Mouse (Mus musculus) ES-E14 (cell line): ENCODE data around the gene Lss. TPM values are rescaled to one million over a fixed set of nuclear protein-coding genes. Genes with fewer than 3 reads are reported as not detected.

Source experiments
- DNase-seq: peaks from one replicate; pipeline ENCODE4 v3.0.0-alpha.2; 2013; ENCODE audit warnings: low read depth, low spot score
- H3K27ac ChIP-seq: 2 replicates; pipeline ENCODE4 v1.5.1; 2012; ENCODE audit warnings: low read depth, mild to moderate bottlenecking, low read length, moderate library complexity, mixed read lengths; ENCODE audit not compliant: poor library complexity, insufficient read depth, severe bottlenecking
- H3K36me3 ChIP-seq: 2 replicates; pipeline ENCODE4 v1.6.1; 2012; ENCODE audit warnings: mild to moderate bottlenecking, low read length, moderate library complexity, mixed read lengths; ENCODE audit not compliant: control insufficient read depth, poor library complexity, insufficient read depth, severe bottlenecking
- H3K4me1 ChIP-seq, 2 experiments: fragments of 150-350 bp in 1 of 2; sonication (generic) in 1 of 2; 2 replicates each; pipeline ENCODE4 v1.6.1; 2012; ENCODE audit warnings: low read length in 2 of 2, mild to moderate bottlenecking in 1 of 2, mixed read lengths in 1 of 2; ENCODE audit not compliant: control insufficient read depth in 2 of 2, insufficient read depth in 2 of 2, poor library complexity in 1 of 2
- H3K4me3 ChIP-seq, 2 experiments: fragments of 150-350 bp in 1 of 2; sonication (generic) in 1 of 2; 2 replicates each; pipeline ENCODE4 v1.5.1; 2012; ENCODE audit warnings: low read length in 2 of 2, low read depth in 1 of 2, mild to moderate bottlenecking in 1 of 2, mixed read lengths in 1 of 2; ENCODE audit not compliant: insufficient read depth in 1 of 2, poor library complexity in 1 of 2, severe bottlenecking in 1 of 2
- H3K9ac ChIP-seq: 2 replicates; pipeline ENCODE4 v1.6.1; 2012; ENCODE audit warnings: low read depth, mild to moderate bottlenecking, low read length, mixed read lengths; ENCODE audit not compliant: poor library complexity, insufficient read depth, severe bottlenecking
- H3K9me3 ChIP-seq: fragments of 150-350 bp; sonication (generic); 2 replicates; pipeline ENCODE4 v1.6.1; 2012; ENCODE audit warnings: low read depth, mild to moderate bottlenecking, low read length; ENCODE audit not compliant: control insufficient read depth, insufficient read depth
- CHD2 ChIP-seq: IDR thresholded peaks from 2 replicates; pipeline ENCODE4 v1.6.1; 2014; ENCODE audit warnings: mild to moderate bottlenecking, low read depth, low read length, inconsistent platforms
- HCFC1 ChIP-seq: IDR thresholded peaks from 2 replicates; pipeline ENCODE4 v1.6.1; 2012; ENCODE audit warnings: low read length, inconsistent platforms, borderline replicate concordance; ENCODE audit not compliant: insufficient read depth
- in situ Hi-C, 2 experiments: fragments of 600-800 bp; cut with MboI; formaldehyde crosslinking; loops; one replicate each; pipeline ENCODE4 v1.15.1; 2025; ENCODE audit warnings: low sequenced_read_pairs in 2 of 2, inconsistent platforms in 1 of 2; ENCODE audit not compliant: unreplicated experiment in 2 of 2
- total RNA-seq: library from RNA; depleted of rRNA; stranded (reverse); fragments of 300-350 nt; gene quantifications from 2 replicates; pipeline ENCODE4 v1.2.3, GENCODE M21; 2012; rRNA removed

The Lss gene
- total RNA-seq, 1 experiment = 35.6 TPM

DNA sequence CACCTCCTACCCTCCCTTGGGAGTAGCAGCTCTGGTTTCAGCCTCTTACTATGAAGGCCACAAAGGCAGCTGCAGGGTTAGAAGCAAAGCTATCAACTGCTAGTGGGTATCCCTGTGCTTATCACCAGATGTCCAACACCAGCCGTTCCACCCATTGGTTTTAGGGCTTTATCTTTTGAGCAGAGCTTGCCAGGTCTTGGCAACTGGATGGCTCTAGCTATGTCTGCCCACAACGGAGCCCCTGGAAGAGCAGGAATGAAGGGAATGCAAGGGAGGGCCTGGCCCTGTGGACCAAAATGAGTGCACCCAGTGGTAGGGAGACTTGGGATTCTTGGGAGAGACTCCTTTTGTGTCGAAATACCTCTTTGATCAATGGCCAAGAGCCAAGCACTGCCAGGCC, 71.3 kb downstream of the Lss start:
- no peaks in the 10 kb centered on the region for H3K9me3 ChIP-seq
- H3K4me1 ChIP-seq = no peaks in the 10 kb centered on the region
- TF ChIP-seq HCFC1 (no peak), CHD2 (no peak)
- H3K9ac ChIP-seq = no peak overlapping the region
- no peak overlapping the region for H3K4me3 ChIP-seq
- H3K36me3 ChIP-seq = no peaks in the 10 kb centered on the region
- no peak overlapping the region for H3K27ac ChIP-seq
- in situ Hi-C loops = no loop called here
- no peak for DNase-seq

Other genes starting within 250 kb of the Lss start
- 9.0 and 9.6 TPM in 2 replicates for gene Dip2a, start 186.3 kb upstream of the Lss start, total RNA-seq
- not detected in 2 replicates for gene AC141477.1, start 91.1 kb upstream of the Lss start, total RNA-seq
- gene Pcnt, start 88.8 kb upstream of the Lss start, total RNA-seq = 107 and 142 TPM in 2 replicates
- gene 2610028H24Rik, start 82.5 kb upstream of the Lss start, total RNA-seq = 0.32 and 0.36 TPM in 2 replicates
- 94.6 and 110 TPM in 2 replicates for gene Mcm3ap, start 62.7 kb upstream of the Lss start, total RNA-seq
- gene Ybey, start 62.5 kb upstream of the Lss start, total RNA-seq = 3.6 and 4.6 TPM in 2 replicates
- not detected in 2 replicates for gene Spatc1l, start 30.7 kb downstream of the Lss start, total RNA-seq
- 0.16 TPM in 1 of 2 replicates, not detected in the other for gene Ftcd, start 44.1 kb downstream of the Lss start, total RNA-seq
- gene Col6a2, start 92.0 kb downstream of the Lss start, total RNA-seq = 1.2 and 1.3 TPM in 2 replicates
- gene Col6a1, start 194.6 kb downstream of the Lss start, total RNA-seq = 1.5 and 4.9 TPM in 2 replicates